Comparison of ENCODE assay signal across 8 mouse cellular contexts in the genomic region with DNA sequence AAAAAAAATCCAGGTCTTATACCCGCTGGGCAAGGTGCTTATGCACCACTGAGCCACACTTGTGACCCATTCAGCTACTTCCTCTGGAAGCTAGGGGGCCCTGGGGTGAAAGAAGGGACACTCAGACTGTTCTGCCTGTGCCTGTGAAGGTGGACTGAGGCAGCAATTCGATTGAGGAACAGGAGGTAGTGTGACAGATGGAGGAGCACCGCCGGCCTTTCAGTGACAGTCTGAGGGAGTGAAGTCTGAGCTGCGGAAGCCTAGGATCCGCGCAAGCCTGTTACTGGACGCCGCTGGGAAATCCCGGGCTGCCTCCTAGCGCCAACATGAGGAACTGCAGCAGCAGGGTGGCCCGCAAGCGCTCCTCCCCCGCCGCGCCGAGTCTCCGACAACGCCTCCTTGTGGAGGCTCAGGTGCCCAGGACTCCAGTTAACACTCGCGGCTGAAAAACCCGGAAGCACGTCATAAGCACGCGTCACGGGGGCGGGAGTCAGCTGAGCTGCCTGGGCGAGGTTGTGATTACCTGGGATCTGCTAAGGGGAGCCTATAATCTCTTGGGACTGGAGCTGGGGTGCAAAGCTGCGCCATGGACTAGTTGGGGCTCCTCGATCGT. TPM values are rescaled to one million over a fixed set of nuclear protein-coding genes. Genes with fewer than 3 reads are reported as not detected.
DNase-seq lines count a peak whose midpoint lies in the region; ATAC-seq and TF ChIP-seq lines count a peak whose summit lies in the region.

Gene Vps18 (plus strand): TSS at position 471 of the 613 bp plus-strand sequence.

- TF ChIP-seq CTCF in gastrocnemius, adult 2 months (IDR thresholded peaks at IDR 0.05) = no peak
- TF ChIP-seq CTCF in hindbrain, postnatal 0 days (IDR thresholded peaks at IDR 0.05; ENCODE audit: low read depth) = peak; percentile 100
- TF ChIP-seq CTCF in left cerebral cortex, adult 2 months (IDR thresholded peaks at IDR 0.05) = peak; percentile 100

- peaks cover 6% of the 10 kb centered on the region for H3K36me3 ChIP-seq in hindbrain, postnatal 0 days (ENCODE audit: insufficient read depth, low read length)

- no peaks in the 10 kb centered on the region for H3K27me3 ChIP-seq in hindbrain, postnatal 0 days (ENCODE audit: insufficient read depth, low read length)

- H3K9ac ChIP-seq in hindbrain, postnatal 0 days (replicated peaks; ENCODE audit: low read length) = peak within 1 kb of the TSS; percentile 77

- 1% methylated on average over 31 of the region's 31 CpGs for WGBS in hindbrain, postnatal 0 days

- peaks cover 10% of the 10 kb centered on the region; the same call in 1 of the 2 replicates for H3K4me1 ChIP-seq in hindbrain, postnatal 0 days (ENCODE audit: insufficient read depth, low read length)

- DNase-seq in ZHBTc4 (ENCODE audit: low read depth, low spot score) = peak; percentile 99
- peak; percentile 98 for DNase-seq in gastrocnemius, adult 2 months
- peak; percentile 99 for DNase-seq in hindbrain, postnatal 0 days (ENCODE audit: low spot score)
- DNase-seq in left cerebral cortex, adult 2 months (ENCODE audit: extremely low spot score in 1 of 2, low spot score in 2 of 2) = peak; percentile 98 to 100
- DNase-seq in right cerebral cortex, adult 2 months (ENCODE audit: low spot score in 2 of 2) = peak; percentile 99 to 100
- peak; percentile 98 for DNase-seq in urinary bladder, postnatal 14 days (ENCODE audit: low spot score)

- intact Hi-C loops in gastrocnemius, adult 2 months (cut with DNase I) = loop anchor here (1.0 to 10.0 kb wide), 2 partner anchors 37 to 254 kb away; partner anchors contain the start of gene Rpusd2
- intact Hi-C loops in left cerebral cortex, adult 2 months (cut with DNase I) = loop anchor here (1.0 to 5.0 kb wide), 5 partner anchors 37 to 256 kb away; partner anchors contain the start of genes Dnajc17, Ino80, Rad51 and Rpusd2

- H3K4me2 ChIP-seq in hindbrain, postnatal 0 days (ENCODE audit: low read depth, low read length) = peak within 1 kb of the TSS; percentile 88

- peak within 1 kb of the TSS; percentile 93 for H3K27ac ChIP-seq in gastrocnemius, adult 2 months
- peak within 1 kb of the TSS; percentile 57 for H3K27ac ChIP-seq in hindbrain, postnatal 0 days
- H3K27ac ChIP-seq in left cerebral cortex, adult 2 months = peak within 1 kb of the TSS; percentile 85

- H3K4me3 ChIP-seq in gastrocnemius, adult 2 months = peak within 1 kb of the TSS; percentile 94
- peak within 1 kb of the TSS; percentile 71 for H3K4me3 ChIP-seq in hindbrain, postnatal 0 days (ENCODE audit: low read length)
- H3K4me3 ChIP-seq in left cerebral cortex, adult 2 months = peak within 1 kb of the TSS; percentile 87

- no peaks in the 10 kb centered on the region for H3K9me3 ChIP-seq in hindbrain, postnatal 0 days (ENCODE audit: low read length)

- ATAC-seq in common myeloid progenitor, adult 5-6 weeks (replicated peaks; ENCODE audit: low read depth, poor library complexity, severe bottlenecking) = peak; percentile 95
- ATAC-seq in hindbrain, postnatal 0 days = peak; percentile 96
- peak; percentile 94 for ATAC-seq in megakaryocyte, adult 5-6 weeks (ENCODE audit: poor library complexity, severe bottlenecking)

RNA-seq across cellular contexts. Expression of gene Vps18, which starts in this region (rescaled TPM):
- total RNA-seq in common myeloid progenitor, adult 5-6 weeks (2017) = 12.8 and 22.5 TPM in 2 replicates
- 10 to 100 TPM; 10.9 to 11.7 TPM for total RNA-seq in gastrocnemius, adult 2 months (2021)
- 32.7 and 34.0 TPM in 2 replicates for total RNA-seq in hindbrain, postnatal 0 days (2014; rRNA removed)
- polyA plus RNA-seq in hindbrain, postnatal 0 days (2015; fragmentation: Nextera tagmentation; extraction: Ambion mirVana) = 18.3 and 20.5 TPM in 2 replicates
- total RNA-seq in left cerebral cortex, adult 2 months (2021) = 10 to 100 TPM; 47.2 to 50.8 TPM
- total RNA-seq in megakaryocyte, adult 5-6 weeks (2015) = 8.9 and 9.0 TPM in 2 replicates
- 19.6 and 21.2 TPM in 2 replicates for total RNA-seq in megakaryocyte, adult 5-6 weeks (2017)

Comparison
In these comparisons a context has a peak if more than half of its experiments do, and no peak if none do; other contexts are left out.
1. Peak in every context shown above with its lines: DNase-seq, ATAC-seq, H3K4me3 ChIP-seq and H3K27ac ChIP-seq.